Mouse (Mus musculus): ENCODE data around the gene Smndc1.

The Smndc1 gene

GRCm38 (mm10) chr19:53390495-53391007, at the start of gene Smndc1:
Smndc1 (minus strand) TSS chr19:53390578.
- DNase-seq (ENCODE audit: low spot score) = peak; percentile 100

GRCm38 (mm10) chr19:53439340-53439739, 49.0 kb upstream of the Smndc1 start:
- DNase-seq (ENCODE audit: low spot score) = no peak

GRCm38 (mm10) chr19:53437991-53438390, 47.6 kb upstream of the Smndc1 start:
- DNase-seq (ENCODE audit: low spot score) = no peak

- no peak for DNase-seq (ENCODE audit: low spot score)
Measured at GRCm38 (mm10) chr19:53437311-53437958, 47.1 kb upstream of the Smndc1 start.

- DNase-seq (ENCODE audit: low spot score) = peak; percentile 63
Measured at GRCm38 (mm10) chr19:53433949-53434689, 43.7 kb upstream of the Smndc1 start.

- no peak for DNase-seq (ENCODE audit: low spot score)
Measured at GRCm38 (mm10) chr19:53431003-53431402, 40.6 kb upstream of the Smndc1 start.

- DNase-seq (ENCODE audit: low spot score) = no peak
Measured at GRCm38 (mm10) chr19:53430356-53430755, 40.0 kb upstream of the Smndc1 start.

- DNase-seq (ENCODE audit: low spot score) = no peak
Measured at GRCm38 (mm10) chr19:53427817-53428216, 37.4 kb upstream of the Smndc1 start.

- no peak for DNase-seq (ENCODE audit: low spot score)
Measured at GRCm38 (mm10) chr19:53427346-53427745, 37.0 kb upstream of the Smndc1 start.

GRCm38 (mm10) chr19:53425824-53426223, 35.4 kb upstream of the Smndc1 start:
- no peak for DNase-seq (ENCODE audit: low spot score)

GRCm38 (mm10) chr19:53424629-53425028, 34.3 kb upstream of the Smndc1 start:
- no peak for DNase-seq (ENCODE audit: low spot score)

GRCm38 (mm10) chr19:53423816-53424465, 33.6 kb upstream of the Smndc1 start:
- DNase-seq (ENCODE audit: low spot score) = no peak

- DNase-seq (ENCODE audit: low spot score) = no peak
Measured at GRCm38 (mm10) chr19:53423341-53423753, 33.0 kb upstream of the Smndc1 start.

- DNase-seq (ENCODE audit: low spot score) = no peak
Measured at GRCm38 (mm10) chr19:53422358-53423308, 32.3 kb upstream of the Smndc1 start.

GRCm38 (mm10) chr19:53421583-53422188, 31.3 kb upstream of the Smndc1 start:
- DNase-seq (ENCODE audit: low spot score) = no peak

GRCm38 (mm10) chr19:53420924-53421582, 30.7 kb upstream of the Smndc1 start:
- peak; percentile 40 for DNase-seq (ENCODE audit: low spot score)

GRCm38 (mm10) chr19:53419834-53420233, 29.5 kb upstream of the Smndc1 start:
- peak; percentile 72 for DNase-seq (ENCODE audit: low spot score)

GRCm38 (mm10) chr19:53415198-53415597, 24.8 kb upstream of the Smndc1 start:
- DNase-seq (ENCODE audit: low spot score) = peak; percentile 47

- DNase-seq (ENCODE audit: low spot score) = no peak
Measured at GRCm38 (mm10) chr19:53414650-53415049, 24.3 kb upstream of the Smndc1 start.

GRCm38 (mm10) chr19:53413617-53414380, 23.4 kb upstream of the Smndc1 start:
- DNase-seq (ENCODE audit: low spot score) = no peak

Data from MN1 (cell line).